Mouse (Mus musculus): ENCODE measurements around the gene Cxcl17. TPM values are rescaled to one million over a fixed set of nuclear protein-coding genes. Genes with fewer than 3 reads are reported as not detected.

Gene Cxcl17
- total RNA-seq, 4 experiments from 2014 or later = not detected

GRCm38 (mm10) chr7:25369058-25369749, 43.5 kb downstream of the Cxcl17 start, which contains the start of gene Cnfn:
Gene Cnfn (minus strand): TSS chr7:25369724.
- DNase-seq (ENCODE audit: low spot score in 2 of 2) = no peak

- DNase-seq (ENCODE audit: low spot score in 2 of 2) = no peak
Observed at GRCm38 (mm10) chr7:25368333-25368732, 44.4 kb downstream of the Cxcl17 start.

GRCm38 (mm10) chr7:25367632-25368293, 44.9 kb downstream of the Cxcl17 start:
- no peak for DNase-seq (ENCODE audit: low spot score in 2 of 2)

- no peak for DNase-seq (ENCODE audit: low spot score in 2 of 2)
Observed at GRCm38 (mm10) chr7:25365937-25366625, 46.6 kb downstream of the Cxcl17 start.

GRCm38 (mm10) chr7:25363632-25364031, 49.1 kb downstream of the Cxcl17 start:
- DNase-seq (ENCODE audit: low spot score in 2 of 2) = no peak

- DNase-seq (ENCODE audit: low spot score in 2 of 2) = no peak
Observed at GRCm38 (mm10) chr7:25363151-25363550, 49.5 kb downstream of the Cxcl17 start.

- DNase-seq (ENCODE audit: low spot score in 2 of 2) = no peak
Observed at GRCm38 (mm10) chr7:25358721-25359206, 53.9 kb downstream of the Cxcl17 start.

Other genes with a start within 250 kb of the Cxcl17 start
- gene Pou2f2, start 233.2 kb downstream of the Cxcl17 start, total RNA-seq (2022) = 10 to 100 TPM; 10.5 to 13.2 (median 11.9) TPM
- 10 to 100 TPM; 21.2 to 24.5 (median 22.2) TPM for gene Dedd2, start 192.3 kb downstream of the Cxcl17 start, total RNA-seq (2022)
- 10 to 100 TPM; 12.1 to 12.9 (median 12.8) TPM for gene Zfp526, start 191.5 kb downstream of the Cxcl17 start, total RNA-seq (2022)
- 100 to 1,000 TPM; 214 to 232 (median 222) TPM for gene Gsk3a, start 175.0 kb downstream of the Cxcl17 start, total RNA-seq (2022)
- gene Erf, start 162.1 kb downstream of the Cxcl17 start, total RNA-seq (2022) = 10 to 100 TPM; 61.3 to 75.7 (median 69.9) TPM
- gene Cic, start 145.2 kb downstream of the Cxcl17 start, total RNA-seq (2022) = 100 to 1,000 TPM; 196 to 238 (median 227) TPM
- gene Pafah1b3, start 114.9 kb downstream of the Cxcl17 start, total RNA-seq (2022) = 10 to 100 TPM; 29.5 to 38.7 (median 32.2) TPM
- gene Prr19, start 111.5 kb downstream of the Cxcl17 start, total RNA-seq (2022) = not detected
- gene Tmem145, start 106.8 kb downstream of the Cxcl17 start, total RNA-seq (2022) = 10 to 100 TPM; 40.7 to 46.5 (median 42.0) TPM
- gene Megf8, start 95.7 kb downstream of the Cxcl17 start, total RNA-seq (2022) = 100 to 1,000 TPM in 3 of 4 experiments, 10 to 100 TPM in 1; 99.2 to 109 (median 104) TPM
- gene Cnfn, start 43.2 kb downstream of the Cxcl17 start, total RNA-seq (2022) = not detected
- gene Lipe, start 14.2 kb downstream of the Cxcl17 start, total RNA-seq (2022) = 10 to 100 TPM in 1 of 4 experiments, 1 to 10 TPM in 3; 8.2 to 10.7 (median 8.8) TPM
- gene Ceacam1, start 64.7 kb upstream of the Cxcl17 start, total RNA-seq (2022) = 1 to 10 TPM; 2.3 to 3.3 (median 2.8) TPM
- under 1 TPM; 0.39 to 0.81 (median 0.64) TPM for gene Ceacam2, start 127.0 kb upstream of the Cxcl17 start, total RNA-seq (2022)
- not detected for gene Erich4, start 203.0 kb upstream of the Cxcl17 start, total RNA-seq (2022)
- gene Dmac2, start 206.5 kb upstream of the Cxcl17 start, total RNA-seq (2022) = 10 to 100 TPM; 53.2 to 58.0 (median 55.7) TPM
- gene B3gnt8, start 213.8 kb upstream of the Cxcl17 start, total RNA-seq (2022) = 1 to 10 TPM in 2 of 4 experiments, under 1 TPM in 2; 0.54 to 1.6 (median 0.89) TPM
- gene Bckdha, start 246.1 kb upstream of the Cxcl17 start, total RNA-seq (2022) = 10 to 100 TPM; 36.1 to 40.8 (median 39.4) TPM
- 10 to 100 TPM; 21.7 to 27.4 (median 26.7) TPM for gene Exosc5, start 246.3 kb upstream of the Cxcl17 start, total RNA-seq (2022)